Mouse (Mus musculus) urinary bladder, adult 2 months (tissue): ENCODE data around the gene Scgb1b3. TPM values are rescaled to one million over a fixed set of nuclear protein-coding genes. Genes with fewer than 3 reads are reported as not detected.

Source experiments
- DNase-seq: peaks from one replicate; pipeline ENCODE4 v3.0.0; 2022; ENCODE audit warnings: low spot score
- polyA plus RNA-seq: library from polyadenylated mRNA; depleted of rRNA; stranded (reverse); fragments of >200 nt; gene quantifications from 2 replicates; pipeline ENCODE4 v1.2.3, GENCODE M21; 2012; rRNA removed

Scgb1b3 gene
- not detected in 2 replicates for polyA plus RNA-seq

GRCm38 (mm10) chr7:31375292-31375691 is at the start of gene Scgb1b3:
Scgb1b3 (plus strand) TSS chr7:31375592.
- no peak for DNase-seq

GRCm38 (mm10) chr7:31362022-31362560 is 13.3 kb upstream of the Scgb1b3 start, which contains the start of gene Scgb2b3:
Scgb2b3 (minus strand) TSS chr7:31362072.
- no peak for DNase-seq

Other genes with a start within 250 kb of the Scgb1b3 start
- 49.1 and 54.5 TPM in 2 replicates for gene Scn1b, start 248.6 kb upstream of the Scgb1b3 start, polyA plus RNA-seq
- 49.4 and 60.1 TPM in 2 replicates for gene Gramd1a, start 219.7 kb upstream of the Scgb1b3 start, polyA plus RNA-seq
- gene Scgb2b2, start 85.1 kb upstream of the Scgb1b3 start, polyA plus RNA-seq = not detected in 2 replicates
- gene Scgb1b2, start 83.8 kb upstream of the Scgb1b3 start, polyA plus RNA-seq = not detected in 2 replicates
- gene Scgb2b3, start 13.5 kb upstream of the Scgb1b3 start, polyA plus RNA-seq = not detected in 2 replicates